Mouse (Mus musculus) CH12F3 (cell line): ENCODE results near the gene Olfr776.
"Not testable (repeated sequence)": the region's sequence is repeated elsewhere in the genome, so short reads cannot be mapped to it uniquely, and the experiment has no call there.

Source experiments
- in situ Hi-C: fragments of 300-500 bp; cut with MboI; formaldehyde crosslinking; loops from 2 replicates; pipeline ENCODE4 v1.14.3; 2020; ENCODE audit warnings: low sequenced_read_pairs

Gene Olfr776

DNA sequence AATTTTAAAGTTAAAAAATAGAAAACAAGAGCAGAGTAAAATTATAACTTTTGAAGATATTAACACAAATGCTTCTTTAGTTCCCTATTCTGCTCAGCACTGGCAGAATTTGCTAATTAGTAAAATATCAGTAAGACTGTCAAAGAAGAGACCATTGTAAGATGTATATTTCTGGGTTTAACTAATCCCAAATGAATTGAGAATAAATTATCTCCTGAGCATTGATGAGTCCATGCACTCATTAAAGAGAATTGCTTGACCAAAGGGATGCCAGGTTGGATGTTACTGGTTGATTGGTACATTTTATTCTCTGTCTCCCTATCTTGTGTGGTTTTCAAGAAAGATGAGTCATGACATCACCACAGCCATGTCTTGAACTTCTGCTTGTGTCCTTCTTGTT is at the start of gene Olfr776:
Gene Olfr776 (plus strand): TSS at position 301 of the 400 bp plus-strand sequence.
- in situ Hi-C loops: no loop called here

DNA sequence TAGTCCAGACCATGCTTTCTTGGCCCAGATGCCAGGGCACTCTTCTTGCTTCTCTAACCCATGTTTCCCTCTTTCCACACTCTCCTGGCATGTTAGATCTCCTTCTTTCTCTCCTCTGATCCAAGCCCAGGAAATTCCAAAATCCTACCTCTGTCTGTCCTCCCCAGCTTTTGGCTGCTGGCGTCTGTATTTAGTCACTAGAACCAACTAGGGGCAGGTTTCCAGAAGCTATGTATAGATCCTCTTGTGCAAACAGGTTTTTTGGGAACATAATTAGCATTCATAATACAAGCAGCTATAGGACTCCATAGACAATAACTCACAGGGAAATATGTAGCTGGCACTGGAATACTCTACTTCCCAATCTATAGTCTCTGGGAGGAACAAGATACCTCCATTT is 28.2 kb upstream of the Olfr776 start:
- in situ Hi-C loops: no loop called here

DNA sequence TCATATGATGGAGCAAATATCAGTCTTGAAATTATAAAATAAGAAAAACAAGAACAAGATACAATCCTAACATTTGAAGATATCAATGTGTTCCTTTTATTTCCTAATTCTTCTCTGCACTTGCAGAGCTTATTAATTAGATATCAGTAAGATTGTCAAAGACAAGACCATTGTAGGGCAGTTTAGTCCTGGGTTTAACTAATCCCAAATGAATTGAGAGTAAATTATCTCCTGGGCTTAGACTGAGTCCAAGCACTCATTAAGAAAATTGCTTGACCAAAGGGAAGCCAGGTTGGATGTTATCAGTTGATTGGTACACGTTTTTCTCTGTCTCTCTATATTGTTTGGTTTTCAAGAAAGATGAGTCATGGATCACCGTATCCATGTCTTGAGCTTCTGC is 23.0 kb upstream of the Olfr776 start, which contains the start of gene Olfr774:
Gene Olfr774 (plus strand): TSS at position 301 of the 400 bp plus-strand sequence.
- in situ Hi-C loops: no loop called here

DNA sequence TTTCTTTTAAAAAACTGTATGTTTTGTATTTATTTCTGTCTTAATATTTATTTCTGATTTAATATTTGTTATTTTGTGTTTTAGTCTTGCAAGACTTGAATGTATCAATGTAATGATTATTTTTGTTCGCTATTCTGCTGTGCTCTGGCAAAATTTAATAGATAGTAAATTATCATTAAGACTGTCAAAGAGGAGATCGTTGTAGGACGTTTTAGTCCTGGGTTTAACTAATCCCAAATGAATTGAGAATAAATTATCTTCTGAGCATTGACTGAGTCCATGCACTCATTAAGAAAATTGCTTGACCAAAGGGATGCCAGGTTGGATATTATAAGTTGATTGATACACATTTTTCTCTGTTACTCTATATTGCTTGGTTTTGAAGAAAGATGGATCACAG is 10.8 kb upstream of the Olfr776 start, which contains the start of gene Olfr775:
Gene Olfr775 (plus strand): TSS at position 301 of the 400 bp plus-strand sequence.
- in situ Hi-C loops: no loop called here

DNA sequence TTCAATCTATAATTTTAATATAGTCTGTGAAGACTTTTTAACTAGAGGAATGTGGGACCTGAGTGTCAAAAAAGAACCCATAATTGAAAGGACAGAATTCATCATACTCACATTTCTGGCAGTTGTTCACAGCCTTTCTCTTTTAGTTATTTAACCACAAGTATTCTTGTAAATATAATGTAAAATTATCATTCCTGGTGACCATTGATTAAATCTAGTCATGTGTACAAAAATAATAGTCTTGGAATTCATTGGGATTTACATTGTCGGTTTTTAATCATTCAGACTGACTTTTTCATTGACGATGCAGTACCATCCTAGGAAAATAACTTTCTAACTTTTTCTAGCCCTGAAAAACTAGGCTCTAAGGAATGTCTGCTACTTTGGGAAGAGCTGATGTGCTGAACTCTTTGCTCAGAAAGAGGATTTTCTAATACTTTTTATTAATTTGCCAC is 12.2 kb downstream of the Olfr776 start, which contains the start of gene Olfr777:
Gene Olfr777 (minus strand): TSS at position 405 of the 455 bp plus-strand sequence.
- in situ Hi-C loops: no loop called here

DNA sequence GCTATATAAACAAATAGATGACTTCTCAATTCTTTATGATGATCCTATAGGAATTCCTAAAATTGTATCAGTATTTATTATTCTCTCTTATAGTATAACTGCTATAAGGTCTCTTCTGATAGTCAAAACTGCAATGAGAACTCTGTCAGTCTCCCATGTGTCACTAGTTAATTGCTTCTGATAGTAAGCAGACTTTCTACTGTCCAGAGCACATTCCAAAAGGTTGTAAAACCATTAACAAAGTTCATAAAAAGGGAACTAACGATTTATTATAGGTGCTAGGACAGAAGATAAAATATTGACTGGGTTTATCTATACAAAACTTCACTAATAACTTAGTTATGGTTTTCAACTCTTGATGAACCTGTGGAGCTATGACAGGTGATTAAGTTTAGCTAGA is 54.0 kb downstream of the Olfr776 start:
- in situ Hi-C loops: not testable (repeated sequence)

DNA sequence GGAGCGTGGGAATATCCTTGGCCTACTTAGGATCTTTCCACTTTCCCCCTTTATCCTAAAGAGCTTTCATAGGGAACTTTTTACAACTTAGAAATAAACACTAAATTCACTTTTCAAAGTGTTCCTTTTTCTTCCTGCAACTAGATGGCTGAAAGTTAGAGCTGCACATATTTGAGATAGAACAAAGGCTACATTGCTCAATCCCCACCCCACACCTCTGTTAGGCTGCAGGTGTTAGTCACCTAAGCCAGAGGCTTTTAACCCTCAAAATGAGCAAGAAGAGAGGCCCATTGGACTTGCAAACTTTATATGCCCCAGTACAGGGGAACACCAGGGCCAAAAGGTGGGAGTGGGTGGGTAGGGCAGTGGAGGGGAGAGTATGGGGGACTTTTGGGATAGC is 54.6 kb downstream of the Olfr776 start:
- in situ Hi-C loops: not testable (repeated sequence)
